In the genomic region with DNA sequence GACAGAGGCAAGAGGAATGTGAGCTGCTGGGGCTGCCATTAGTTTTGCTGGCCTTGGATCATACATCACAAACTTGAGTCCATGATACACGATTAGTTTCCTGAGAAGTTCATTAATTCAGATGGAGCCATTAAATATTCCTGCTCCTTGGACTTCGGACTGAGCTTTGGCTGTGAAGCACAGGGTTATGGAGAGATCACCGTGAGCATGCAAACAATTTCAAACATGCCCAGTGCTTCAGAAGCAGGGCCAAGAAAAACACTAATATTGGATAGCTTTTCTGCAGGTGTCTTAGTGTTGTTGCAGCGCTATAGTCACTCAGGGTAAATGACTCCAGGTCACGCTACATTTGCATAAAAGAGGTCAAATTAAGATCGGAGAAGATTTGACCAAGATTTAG, we compare ENCODE assay signal across 20 mouse cellular contexts. TPM values are rescaled to one million over a fixed set of nuclear protein-coding genes. Genes with fewer than 3 reads are reported as not detected.
DNase-seq lines count a peak whose midpoint lies in the region; TF ChIP-seq lines count a peak whose summit lies in the region.
"Had no signal": no experiment of that assay in that cellular context is flagged by ENCODE, and none has a peak within 500 bp of the region (broad histone marks: within the 10 kb centered on the region; RNA-seq: fewer than 3 reads in every experiment).

No protein-coding gene starts in this region.

- peaks cover 6% of the 10 kb centered on the region; the same call in 1 of the 2 replicates for H3K36me3 ChIP-seq in liver, adult 2 months (ENCODE audit: control insufficient read depth, insufficient read depth, low read length)

- 22% methylated on average over 6 of the region's 6 CpGs for WGBS in liver, adult 2 months

- no peak for TF ChIP-seq CTCF in liver, adult 2 months (IDR thresholded peaks at IDR 0.05; ENCODE audit: low read depth, low read length)

- DNase-seq in liver, adult 2 months (ENCODE audit: extremely low read depth, low read depth, low spot score) = peak; percentile 80
- DNase-seq in liver = no peak
- peak; percentile 74 for DNase-seq in kidney, adult 9 months
- peak; percentile 19 for DNase-seq in kidney, postnatal 10 days
- no peak for DNase-seq in left cerebral cortex, postnatal 10 days (ENCODE audit: extremely low spot score in 1 of 2, low spot score in 2 of 2)
- DNase-seq in cerebellum, postnatal 10 days = no peak
- no peak for DNase-seq in Muller cell, postnatal 12 days (ENCODE audit: inconsistent ontology term)
- DNase-seq: adrenal gland, adult 8-10 months; adrenal gland, postnatal 36 days; cerebellum, adult 2 months; cerebellum, postnatal 14 days; gastrocnemius, adult 2 months; gastrocnemius, postnatal 36 days; heart, adult 18-20 months; heart, postnatal 10 days had no signal

- H3K9ac ChIP-seq in liver, adult 2 months (ENCODE audit: low read depth, low read length) = no peak overlapping the region
- H3K9ac ChIP-seq: embryonic facial prominence, embryonic 13.5 days; forebrain, embryonic 13.5 days; hindbrain, embryonic 14.5 days had no signal

- H3K27ac ChIP-seq in liver, adult 2 months (replicated peaks; ENCODE audit: insufficient read depth, low read depth, low read length) = no peak overlapping the region
- H3K27ac ChIP-seq: embryonic facial prominence, embryonic 13.5 days; forebrain, embryonic 13.5 days; gastrocnemius, adult 2 months; heart, embryonic 10.5 days; hindbrain, embryonic 10.5 days; hindbrain, embryonic 14.5 days had no signal

- no peaks in the 10 kb centered on the region for H3K79me2 ChIP-seq in liver, adult 2 months (ENCODE audit: control insufficient read depth, insufficient read depth, low read length)

- intact Hi-C loops in left cerebral cortex, postnatal 10 days (cut with DNase I) = loop anchor here (5.0 kb wide), 2 partner anchors 267 to 602 kb away; partner anchors contain the start of gene Mpped2

- no peak overlapping the region for H3K4me3 ChIP-seq in liver, adult 2 months (ENCODE audit: insufficient read depth, low read depth, low read length)
- H3K4me3 ChIP-seq: embryonic facial prominence, embryonic 13.5 days; forebrain, embryonic 13.5 days; gastrocnemius, adult 2 months; heart, embryonic 10.5 days; hindbrain, embryonic 10.5 days had no signal

- no peak for TF ChIP-seq POLR2A in liver, adult 2 months (IDR thresholded peaks at IDR 0.05; ENCODE audit: extremely low read depth, insufficient read depth, low read length)

- 0 out of 2 replicates have a peak, but pooled peaks cover 2% of the 10 kb centered on the region for H3K27me3 ChIP-seq in liver, adult 2 months (ENCODE audit: control insufficient read depth, insufficient read depth, low read length)
- H3K27me3 ChIP-seq: embryonic facial prominence, embryonic 13.5 days; forebrain, embryonic 13.5 days had no signal

- peaks cover 12% of the 10 kb centered on the region for H3K4me1 ChIP-seq in liver, adult 2 months (ENCODE audit: control insufficient read depth, insufficient read depth, low read length)

RNA-seq across cellular contexts. Expression of gene Arl14ep, which starts 15.3 kb away (rescaled TPM):
- total RNA-seq in liver, adult 2 months (2014; rRNA removed) = 11.1 and 15.0 TPM in 2 replicates
- polyA plus RNA-seq in liver, adult 2 months (2012; rRNA removed) = 2.7 and 2.9 TPM in 2 replicates
- total RNA-seq in left cerebral cortex, postnatal 10 days (2021) = 10 to 100 TPM; 40.5 to 40.8 TPM

Comparison
In these comparisons a context has a peak if more than half of its experiments do, and no peak if none do; other contexts are left out.
1. DNase-seq: peak in liver, adult 2 months (single experiment), kidney, adult 9 months (single experiment) and kidney, postnatal 10 days (single experiment); none in liver (single experiment), left cerebral cortex, postnatal 10 days (0 of 2), cerebellum, postnatal 10 days (0 of 2) and Muller cell, postnatal 12 days (single experiment).